Mouse (Mus musculus): ENCODE results near the gene Tmed1.

The Tmed1 gene

GRCm38 (mm10) chr9:21484065-21484464 is 26.0 kb downstream of the Tmed1 start:
- in situ Hi-C loops (cut with MboI; ENCODE audit: unreplicated experiment in 2 of 2), result loop anchor here in 1 of 2 experiments (5.0 kb wide), 1 partner anchor 92 kb away; no protein-coding TSS in a partner anchor

DNA sequence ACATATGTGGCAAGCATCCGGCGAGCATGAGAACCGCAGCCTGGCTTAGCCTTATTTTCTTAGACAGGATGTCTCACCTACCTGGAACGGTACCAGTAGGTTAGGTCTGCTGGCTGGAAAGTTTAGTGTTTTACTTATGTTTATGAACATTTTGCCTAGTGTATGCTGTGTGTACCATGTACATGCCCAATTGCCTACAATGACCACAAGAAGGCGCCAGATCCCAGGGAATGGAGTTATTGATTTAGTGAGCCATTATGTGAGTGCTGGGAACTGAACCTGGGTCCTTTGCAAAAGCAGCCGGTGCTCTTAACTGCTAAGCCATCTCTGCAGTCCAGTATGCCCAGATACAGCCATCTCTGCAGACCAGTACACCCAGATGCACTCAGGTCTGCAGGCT is 32.3 kb downstream of the Tmed1 start:
- in situ Hi-C loops (cut with MboI; ENCODE audit: unreplicated experiment in 2 of 2), result no loop called here

DNA sequence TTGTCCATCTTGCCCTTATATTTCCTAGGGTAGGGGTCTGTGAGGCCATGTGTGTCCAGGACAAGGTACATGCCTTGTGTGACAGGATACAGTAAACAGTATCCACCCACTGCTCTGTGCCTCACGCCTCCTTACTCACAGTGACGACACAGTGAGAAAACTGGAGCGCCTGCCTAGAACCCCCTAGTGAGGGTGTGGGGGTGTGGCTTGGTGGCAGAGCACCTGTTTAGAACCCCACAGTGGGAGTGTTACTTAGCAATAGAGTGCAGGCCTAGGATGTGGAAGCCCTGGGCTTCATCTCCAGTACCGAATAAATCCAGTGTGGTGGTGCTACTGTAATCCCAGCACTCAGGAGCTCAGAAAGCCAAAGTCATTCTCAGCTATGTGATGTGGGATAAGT is 37.1 kb downstream of the Tmed1 start:
- in situ Hi-C loops (cut with MboI; ENCODE audit: unreplicated experiment in 2 of 2), result loop anchor here (5.0 to 25.0 kb wide), 2 partner anchors 106 to 561 kb away; partner anchors contain the start of gene Ilf3 (in 1 of the 2)

GRCm38 (mm10) chr9:21469032-21470024 is 40.7 kb downstream of the Tmed1 start:
- in situ Hi-C loops (cut with MboI; ENCODE audit: unreplicated experiment in 2 of 2), result loop anchor here (5.0 to 25.0 kb wide), 2 partner anchors 102 to 557 kb away; partner anchors contain the start of gene Ilf3 (in 2 of the 2)

DNA sequence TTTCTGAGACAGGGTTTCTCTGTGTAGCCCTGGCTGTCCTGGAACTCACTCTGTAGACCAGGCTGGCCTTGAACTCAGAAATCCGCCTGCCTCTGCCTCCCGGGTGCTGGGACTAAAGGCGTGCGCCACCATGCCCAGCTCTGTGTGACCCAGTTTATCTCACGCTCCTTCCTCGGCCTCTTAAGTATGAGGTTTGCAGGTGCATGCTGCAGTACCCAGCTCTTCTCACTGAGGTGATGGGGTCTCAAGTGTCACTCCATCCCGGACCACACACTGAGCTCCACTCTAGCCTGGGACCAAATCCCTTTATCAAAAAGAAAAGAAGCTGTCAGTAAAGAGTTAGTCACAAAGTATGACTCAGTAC is 45.5 kb downstream of the Tmed1 start:
- in situ Hi-C loops (cut with MboI; ENCODE audit: unreplicated experiment in 2 of 2), result loop anchor here in 1 of 2 experiments (25.0 kb wide), 1 partner anchor 552 kb away; no protein-coding TSS in a partner anchor

DNA sequence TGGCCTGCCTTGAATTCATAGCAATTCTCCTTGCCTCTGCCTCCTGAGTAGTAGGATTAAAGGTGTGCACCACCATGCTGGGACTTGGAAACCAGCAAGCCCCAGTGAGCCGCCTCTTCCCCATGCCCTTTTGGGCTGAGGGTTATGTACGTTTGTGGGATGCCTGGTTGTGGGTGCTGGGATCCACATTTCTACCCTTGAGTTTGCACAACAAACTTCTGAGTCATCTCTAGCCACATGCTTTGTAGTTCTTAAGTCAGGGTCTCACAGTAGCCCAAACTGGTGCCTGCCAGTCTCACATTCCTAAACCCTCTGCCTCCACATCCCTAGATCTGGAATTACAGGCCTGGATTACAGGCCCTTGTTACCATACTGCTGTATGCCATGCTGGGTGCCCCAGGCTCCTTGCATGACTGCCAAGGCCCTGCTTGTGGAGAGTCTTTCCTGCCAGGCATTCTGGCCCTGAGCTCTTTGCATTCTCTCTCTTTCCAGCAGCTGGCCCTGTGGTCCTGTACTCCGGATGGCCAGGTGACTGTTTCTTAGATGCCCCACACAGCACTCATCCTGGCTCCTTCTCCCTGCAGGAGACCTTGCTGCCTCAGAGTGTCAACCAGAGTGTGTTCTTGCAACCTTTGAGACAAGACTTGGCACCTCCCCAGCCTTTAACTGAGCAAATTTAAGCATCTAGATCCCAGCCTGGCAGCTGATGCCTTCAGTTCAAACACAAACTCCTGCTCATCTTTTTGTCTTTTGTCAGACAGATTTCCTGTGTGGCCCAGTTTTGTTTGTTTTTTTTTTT is 46.1 kb downstream of the Tmed1 start:
- in situ Hi-C loops (cut with MboI; ENCODE audit: unreplicated experiment in 2 of 2), result loop anchor here in 1 of 2 experiments (25.0 kb wide), 1 partner anchor 552 kb away; no protein-coding TSS in a partner anchor

- in situ Hi-C loops (cut with MboI; ENCODE audit: unreplicated experiment in 2 of 2), result loop anchor here in 1 of 2 experiments (25.0 kb wide), 1 partner anchor 551 kb away; no protein-coding TSS in a partner anchor
Measured at GRCm38 (mm10) chr9:21463138-21463590, 46.9 kb downstream of the Tmed1 start.

DNA sequence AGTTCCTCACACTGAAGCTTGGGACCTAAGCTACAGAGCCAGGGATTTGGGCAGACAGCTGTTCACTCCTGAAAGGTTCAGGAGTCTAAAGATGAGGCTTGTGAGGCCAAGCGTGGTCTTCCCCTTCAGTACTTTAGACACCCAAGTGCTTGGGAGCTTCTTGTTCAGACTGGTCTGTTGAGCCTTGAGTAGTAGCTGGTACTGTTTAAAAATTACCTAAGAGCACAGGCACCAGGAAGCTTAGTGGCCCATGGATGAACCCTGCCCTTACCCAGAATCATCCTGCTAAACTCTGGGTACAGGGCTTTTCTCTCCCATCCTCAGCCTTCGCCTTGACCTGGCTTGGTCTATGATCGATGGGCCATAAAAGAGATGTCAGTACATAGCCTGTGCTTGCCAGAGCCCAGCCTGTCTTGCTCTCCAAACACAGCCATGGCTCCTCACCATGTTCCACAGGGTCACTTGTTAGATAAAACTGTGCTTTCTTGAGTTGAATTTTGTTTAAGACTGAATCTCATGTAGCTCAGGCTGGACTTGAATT is 49.6 kb downstream of the Tmed1 start:
- in situ Hi-C loops (cut with MboI; ENCODE audit: unreplicated experiment in 2 of 2), result loop anchor here in 1 of 2 experiments (25.0 kb wide), 1 partner anchor 548 kb away; no protein-coding TSS in a partner anchor

DNA sequence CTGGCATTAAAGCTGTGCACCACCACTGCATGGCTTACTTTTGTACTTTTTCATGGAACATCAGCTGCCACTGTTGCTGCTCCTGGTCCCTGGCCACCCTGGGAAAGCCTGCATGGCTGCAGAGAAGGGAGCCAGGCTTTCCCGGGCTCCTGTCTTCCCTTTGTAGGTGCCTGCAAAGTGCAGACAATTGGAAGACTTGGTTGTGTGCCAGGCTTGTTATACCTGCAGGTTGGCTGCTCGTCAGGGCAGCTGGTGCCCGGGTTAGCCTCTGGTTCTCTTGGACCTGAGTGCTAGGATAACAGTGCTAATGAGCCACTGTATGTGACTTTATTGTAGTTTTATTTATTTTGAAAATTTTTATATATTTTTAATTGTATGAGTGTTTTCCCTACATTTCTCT is 51.2 kb downstream of the Tmed1 start:
- in situ Hi-C loops (cut with MboI; ENCODE audit: unreplicated experiment in 2 of 2), result loop anchor here in 1 of 2 experiments (5.0 to 25.0 kb wide), 2 partner anchors 47 to 547 kb away; partner anchors contain the start of gene Qtrt1
